ENCODE assay signal across 8 mouse cellular contexts in genomic region chr11:60108631-60109172, GRCm38 (mm10). TPM values are rescaled to one million over a fixed set of nuclear protein-coding genes. Genes with fewer than 3 reads are reported as not detected.
DNase-seq lines count a peak whose midpoint lies in the region.

No protein-coding gene starts in this region.

- peak; percentile 30 to 45 for DNase-seq in cerebellum, postnatal 25 days
- no peak for DNase-seq in cerebellum, adult 9-11 months
- DNase-seq in urinary bladder, postnatal 14 days (ENCODE audit: low spot score), result peak; percentile 59
- no peak for DNase-seq in urinary bladder, adult 2 months (ENCODE audit: low spot score)
- DNase-seq in kidney, adult 9 months, result peak; percentile 64
- DNase-seq in natural killer cell, adult 2 months (ENCODE audit: low spot score in 2 of 2), result peak; percentile 19 to 39
- DNase-seq in right cerebral cortex, postnatal 10 days (ENCODE audit: low spot score in 2 of 2), result no peak
- DNase-seq in right cerebral cortex, postnatal 25 days, result no peak

RNA-seq across cellular contexts. Expression of gene Rai1, which starts 3.9 kb away (rescaled TPM):
- 35.1 and 45.3 TPM in 2 replicates for polyA plus RNA-seq in urinary bladder, adult 2 months (2012; rRNA removed)

Comparison
In these comparisons a context has a peak if more than half of its experiments do, and no peak if none do; other contexts are left out.
1. DNase-seq: peak in cerebellum, postnatal 25 days (2 of 2), urinary bladder, postnatal 14 days (single experiment), kidney, adult 9 months (single experiment) and natural killer cell, adult 2 months (2 of 2); none in cerebellum, adult 9-11 months (single experiment), urinary bladder, adult 2 months (single experiment), right cerebral cortex, postnatal 10 days (0 of 2) and right cerebral cortex, postnatal 25 days (single experiment).